Mouse (Mus musculus): ENCODE measurements around the gene Tlr3. TPM values are rescaled to one million over a fixed set of nuclear protein-coding genes. Genes with fewer than 3 reads are reported as not detected.

Tlr3 gene
- polyA plus RNA-seq, 1 experiment from 2014 or later: 0.45 TPM

Other genes with a start within 250 kb of the Tlr3 start
- 7.6 and 9.7 TPM in 2 replicates for gene F11, start 149.0 kb downstream of the Tlr3 start, polyA plus RNA-seq (2015; fragmentation: Nextera tagmentation; extraction: Ambion mirVana)
- 2.2 and 2.5 TPM in 2 replicates for gene Klkb1, start 116.2 kb downstream of the Tlr3 start, polyA plus RNA-seq (2015; fragmentation: Nextera tagmentation; extraction: Ambion mirVana)
- 3.9 and 5.3 TPM in 2 replicates for gene Gm45753, start 102.6 kb downstream of the Tlr3 start, polyA plus RNA-seq (2015; fragmentation: Nextera tagmentation; extraction: Ambion mirVana)
- gene Cyp4v3, start 77.9 kb downstream of the Tlr3 start, polyA plus RNA-seq (2015; fragmentation: Nextera tagmentation; extraction: Ambion mirVana): 3.0 and 3.7 TPM in 2 replicates
- 1.6 and 2.2 TPM in 2 replicates for gene Fam149a, start 28.8 kb downstream of the Tlr3 start, polyA plus RNA-seq (2015; fragmentation: Nextera tagmentation; extraction: Ambion mirVana)
- 3.8 and 5.3 TPM in 2 replicates for gene Sorbs2, start 96.7 kb upstream of the Tlr3 start, polyA plus RNA-seq (2015; fragmentation: Nextera tagmentation; extraction: Ambion mirVana)

Measured in liver, embryonic 13.5 days (tissue).